Mouse (Mus musculus): ENCODE results near the gene Lbhd1.
A peak's percentile ranks its signal among the peaks of the same experiment; 100 is the strongest.
"Not testable (repeated sequence)": the region's sequence is repeated elsewhere in the genome, so short reads cannot be mapped to it uniquely, and the experiment has no call there.

The Lbhd1 gene

GRCm38 (mm10) chr19:8872266-8872840, 11.2 kb upstream of the Lbhd1 start:
- DNase-seq = peak; percentile 27

- peak; percentile 7 for DNase-seq
These were observed 8.5 kb upstream of the Lbhd1 start for GRCm38 (mm10) chr19:8875031-8875430.

GRCm38 (mm10) chr19:8880311-8881033, 3.1 kb upstream of the Lbhd1 start, which contains the start of gene Uqcc3:
Uqcc3 (minus strand) TSS chr19:8880923.
- DNase-seq = peak; percentile 90

- DNase-seq = no peak
These were observed 2.5 kb upstream of the Lbhd1 start for GRCm38 (mm10) chr19:8881034-8881392.

- DNase-seq = no peak
These were observed 3.5 kb downstream of the Lbhd1 start for GRCm38 (mm10) chr19:8886916-8887584.

- DNase-seq = no peak
These were observed 4.3 kb downstream of the Lbhd1 start for GRCm38 (mm10) chr19:8887585-8888463.

- peak; percentile 94 for DNase-seq
These were observed 5.2 kb downstream of the Lbhd1 start, which contains the start of the genes 1810009A15Rik and Gm49416 for GRCm38 (mm10) chr19:8888511-8889385. 1810009A15Rik (plus strand) TSS chr19:8888853. Gm49416 (plus strand) TSS chr19:8888926.

- DNase-seq = peak; percentile 85
These were observed 9.6 kb downstream of the Lbhd1 start, which contains the start of gene Ints5 for GRCm38 (mm10) chr19:8892829-8893766. Ints5 (plus strand) TSS chr19:8893005.

- peak; percentile 61 for DNase-seq
These were observed 11.9 kb downstream of the Lbhd1 start for GRCm38 (mm10) chr19:8895397-8895960.

GRCm38 (mm10) chr19:8896231-8896630, 12.7 kb downstream of the Lbhd1 start:
- not testable (repeated sequence) for DNase-seq

- peak; percentile 71 for DNase-seq
These were observed 13.8 kb downstream of the Lbhd1 start for GRCm38 (mm10) chr19:8897211-8897864.

GRCm38 (mm10) chr19:8897865-8898495, 14.4 kb downstream of the Lbhd1 start, which contains the start of gene Ganab:
Ganab (plus strand) TSS chr19:8898071.
- DNase-seq = peak; percentile 96

GRCm38 (mm10) chr19:8898576-8898975, 15.0 kb downstream of the Lbhd1 start:
- no peak for DNase-seq

- no peak for DNase-seq
These were observed 15.5 kb downstream of the Lbhd1 start for GRCm38 (mm10) chr19:8899079-8899478.

GRCm38 (mm10) chr19:8903412-8903811, 19.9 kb downstream of the Lbhd1 start:
- no peak for DNase-seq

GRCm38 (mm10) chr19:8908531-8908930, 25.0 kb downstream of the Lbhd1 start:
- DNase-seq = no peak

GRCm38 (mm10) chr19:8911810-8912209, 28.3 kb downstream of the Lbhd1 start:
- no peak for DNase-seq

GRCm38 (mm10) chr19:8914212-8914611, 30.7 kb downstream of the Lbhd1 start:
- no peak for DNase-seq

GRCm38 (mm10) chr19:8919000-8919399, 35.5 kb downstream of the Lbhd1 start:
- DNase-seq = no peak
